Mouse (Mus musculus) ES-E14 (cell line): ENCODE data around the gene Zfp473. TPM values are rescaled to one million over a fixed set of nuclear protein-coding genes. Genes with fewer than 3 reads are reported as not detected.
A peak's percentile ranks its signal among the peaks of the same experiment; 100 is the strongest.

Experiments
- DNase-seq: peaks from one replicate; pipeline ENCODE4 v3.0.0-alpha.2; 2013; ENCODE audit warnings: low read depth, low spot score
- H3K27ac ChIP-seq: 2 replicates; pipeline ENCODE4 v1.5.1; 2012; ENCODE audit warnings: low read depth, mild to moderate bottlenecking, low read length, moderate library complexity, mixed read lengths; ENCODE audit not compliant: poor library complexity, insufficient read depth, severe bottlenecking
- H3K36me3 ChIP-seq: 2 replicates; pipeline ENCODE4 v1.6.1; 2012; ENCODE audit warnings: mild to moderate bottlenecking, low read length, moderate library complexity, mixed read lengths; ENCODE audit not compliant: control insufficient read depth, poor library complexity, insufficient read depth, severe bottlenecking
- H3K4me1 ChIP-seq, 2 experiments: fragments of 150-350 bp in 1 of 2; sonication (generic) in 1 of 2; 2 replicates each; pipeline ENCODE4 v1.6.1; 2012; ENCODE audit warnings: low read length in 2 of 2, mild to moderate bottlenecking in 1 of 2, mixed read lengths in 1 of 2; ENCODE audit not compliant: control insufficient read depth in 2 of 2, insufficient read depth in 2 of 2, poor library complexity in 1 of 2
- H3K4me3 ChIP-seq, 2 experiments: fragments of 150-350 bp in 1 of 2; sonication (generic) in 1 of 2; 2 replicates each; pipeline ENCODE4 v1.5.1; 2012; ENCODE audit warnings: low read length in 2 of 2, low read depth in 1 of 2, mild to moderate bottlenecking in 1 of 2, mixed read lengths in 1 of 2; ENCODE audit not compliant: insufficient read depth in 1 of 2, poor library complexity in 1 of 2, severe bottlenecking in 1 of 2
- H3K9ac ChIP-seq: 2 replicates; pipeline ENCODE4 v1.6.1; 2012; ENCODE audit warnings: low read depth, mild to moderate bottlenecking, low read length, mixed read lengths; ENCODE audit not compliant: poor library complexity, insufficient read depth, severe bottlenecking
- H3K9me3 ChIP-seq: fragments of 150-350 bp; sonication (generic); 2 replicates; pipeline ENCODE4 v1.6.1; 2012; ENCODE audit warnings: low read depth, mild to moderate bottlenecking, low read length; ENCODE audit not compliant: control insufficient read depth, insufficient read depth
- CHD2 ChIP-seq: IDR thresholded peaks from 2 replicates; pipeline ENCODE4 v1.6.1; 2014; ENCODE audit warnings: mild to moderate bottlenecking, low read depth, low read length, inconsistent platforms
- HCFC1 ChIP-seq: IDR thresholded peaks from 2 replicates; pipeline ENCODE4 v1.6.1; 2012; ENCODE audit warnings: low read length, inconsistent platforms, borderline replicate concordance; ENCODE audit not compliant: insufficient read depth
- MAFK ChIP-seq: IDR thresholded peaks from 2 replicates; pipeline ENCODE4 v1.6.1; 2014; ENCODE audit warnings: mild to moderate bottlenecking, low read depth, low read length, inconsistent platforms; ENCODE audit not compliant: insufficient read depth
- ZC3H11A ChIP-seq: IDR thresholded peaks from 2 replicates; pipeline ENCODE4 v1.6.1; 2012; ENCODE audit warnings: low read depth, mild to moderate bottlenecking, inconsistent platforms, low read length, borderline replicate concordance
- ZNF384 ChIP-seq: IDR thresholded peaks from 2 replicates; pipeline ENCODE4 v1.6.1; 2012; ENCODE audit warnings: low read depth, low read length, inconsistent platforms
- in situ Hi-C, 2 experiments: fragments of 600-800 bp; cut with MboI; formaldehyde crosslinking; loops; one replicate each; pipeline ENCODE4 v1.15.1; 2025; ENCODE audit warnings: low sequenced_read_pairs in 2 of 2, inconsistent platforms in 1 of 2; ENCODE audit not compliant: unreplicated experiment in 2 of 2
- total RNA-seq: library from RNA; depleted of rRNA; stranded (reverse); fragments of 300-350 nt; gene quantifications from 2 replicates; pipeline ENCODE4 v1.2.3, GENCODE M21; 2012

Zfp473 gene
- total RNA-seq, 1 experiment: 15.1 TPM

- Histone ChIP-seq H3K9ac (peak overlapping the region; percentile 67), H3K27ac (no peak overlapping the region; the same call in 1 of the 2 replicates), H3K4me3 (peak overlapping the region; percentile 51 to 57; a peak in 1 of 4 replicates), H3K9me3 (no peaks in the 10 kb centered on the region), H3K4me1 (peaks cover 7 to 20% of the 10 kb centered on the region in 2 experiments; a peak in 1 of 4 replicates), H3K36me3 (no peaks in the 10 kb centered on the region)
- TF ChIP-seq ZNF384 (no peak), CHD2 (no peak), ZC3H11A (no peak), MAFK (no peak), HCFC1 (no peak)
- DNase-seq: no peak
- in situ Hi-C loops: no loop called here
Measured at GRCm38 (mm10) chr7:44697191-44697710, 53.6 kb downstream of the Zfp473 start.

- peaks cover 4 to 24% of the 10 kb centered on the region in 2 experiments; a peak in 1 of 4 replicates for H3K4me1 ChIP-seq
- no peaks in the 10 kb centered on the region for H3K9me3 ChIP-seq
- in situ Hi-C loops: no loop called here
- no peaks in the 10 kb centered on the region for H3K36me3 ChIP-seq
- H3K27ac ChIP-seq: no peak overlapping the region
- no peak for DNase-seq
- H3K9ac ChIP-seq: no peak overlapping the region
- TF ChIP-seq MAFK: no peak
- TF ChIP-seq CHD2: no peak
- no peak for TF ChIP-seq HCFC1
- TF ChIP-seq ZC3H11A: no peak
- no peak for TF ChIP-seq ZNF384
- H3K4me3 ChIP-seq: no peak overlapping the region
Measured at GRCm38 (mm10) chr7:44695223-44695622, 55.6 kb downstream of the Zfp473 start.

GRCm38 (mm10) chr7:44693427-44694175, 57.2 kb downstream of the Zfp473 start:
- DNase-seq: no peak
- TF ChIP-seq ZC3H11A (no peak), CHD2 (no peak), ZNF384 (no peak), HCFC1 (no peak), MAFK (no peak)
- H3K4me1 ChIP-seq: peaks cover 4 to 24% of the 10 kb centered on the region in 2 experiments; a peak in 1 of 4 replicates
- H3K27ac ChIP-seq: no peak overlapping the region
- H3K4me3 ChIP-seq: no peak overlapping the region
- H3K9ac ChIP-seq: no peak overlapping the region
- in situ Hi-C loops: no loop called here
- no peaks in the 10 kb centered on the region for H3K9me3 ChIP-seq
- no peaks in the 10 kb centered on the region for H3K36me3 ChIP-seq

- H3K4me1 ChIP-seq: peaks cover 2 to 21% of the 10 kb centered on the region in 2 experiments; a peak in 1 of 4 replicates
- no peak for TF ChIP-seq CHD2
- TF ChIP-seq ZC3H11A: no peak
- no peak for TF ChIP-seq HCFC1
- no peak for TF ChIP-seq ZNF384
- no peak for TF ChIP-seq MAFK
- H3K27ac ChIP-seq: no peak overlapping the region
- H3K9me3 ChIP-seq: no peaks in the 10 kb centered on the region
- no peak for DNase-seq
- no peak overlapping the region for H3K4me3 ChIP-seq
- no peaks in the 10 kb centered on the region for H3K36me3 ChIP-seq
- no peak overlapping the region for H3K9ac ChIP-seq
- in situ Hi-C loops: no loop called here
Measured at GRCm38 (mm10) chr7:44689331-44689730, 61.5 kb downstream of the Zfp473 start.
